Mouse (Mus musculus): ENCODE results near the gene Zfp536. TPM values are rescaled to one million over a fixed set of nuclear protein-coding genes. Genes with fewer than 3 reads are reported as not detected.

Zfp536 gene
- total RNA-seq, 2 experiments from 2014 or later: 32.5 to 37.6 TPM

GRCm38 (mm10) chr7:37695066-37695465 lies 78.4 kb downstream of the Zfp536 start:
- intact Hi-C loops (cut with DNase I): no loop called here
- DNase-seq: no peak

- no peak for DNase-seq
- intact Hi-C loops (cut with DNase I): no loop called here
Observed at GRCm38 (mm10) chr7:37690606-37691005, 82.8 kb downstream of the Zfp536 start.

- intact Hi-C loops (cut with DNase I): no loop called here
- peak; percentile 60 for DNase-seq
Observed at GRCm38 (mm10) chr7:37689561-37690305, 83.7 kb downstream of the Zfp536 start.

GRCm38 (mm10) chr7:37689107-37689511 lies 84.3 kb downstream of the Zfp536 start:
- intact Hi-C loops (cut with DNase I): no loop called here

GRCm38 (mm10) chr7:37686366-37686765 lies 87.1 kb downstream of the Zfp536 start:
- DNase-seq: no peak
- intact Hi-C loops (cut with DNase I): no loop called here

More at GRCm38 (mm10) chr7:37689107-37689511, 84.3 kb downstream of the Zfp536 start:
- DNase-seq: no peak

GRCm38 (mm10) chr7:37685247-37685646 lies 88.2 kb downstream of the Zfp536 start:
- intact Hi-C loops (cut with DNase I): no loop called here
- DNase-seq: peak; percentile 54

- DNase-seq: no peak
- intact Hi-C loops (cut with DNase I): no loop called here
Observed at GRCm38 (mm10) chr7:37681335-37681734, 92.1 kb downstream of the Zfp536 start.

- intact Hi-C loops (cut with DNase I): no loop called here
- peak; percentile 25 for DNase-seq
Observed at GRCm38 (mm10) chr7:37663676-37664365, 109.6 kb downstream of the Zfp536 start.

GRCm38 (mm10) chr7:37648671-37649070 lies 124.8 kb downstream of the Zfp536 start:
- no peak for DNase-seq
- intact Hi-C loops (cut with DNase I): no loop called here

- DNase-seq: no peak
- intact Hi-C loops (cut with DNase I): no loop called here
Observed at GRCm38 (mm10) chr7:37647917-37648615, 125.4 kb downstream of the Zfp536 start.

GRCm38 (mm10) chr7:37639740-37640397 lies 133.6 kb downstream of the Zfp536 start:
- intact Hi-C loops (cut with DNase I): no loop called here
- DNase-seq: no peak

- DNase-seq: no peak
- intact Hi-C loops (cut with DNase I): no loop called here
Observed at GRCm38 (mm10) chr7:37634812-37635211, 138.6 kb downstream of the Zfp536 start.

GRCm38 (mm10) chr7:37630410-37630809 lies 143.0 kb downstream of the Zfp536 start:
- DNase-seq: no peak
- intact Hi-C loops (cut with DNase I): no loop called here

- intact Hi-C loops (cut with DNase I): no loop called here
- DNase-seq: no peak
Observed at GRCm38 (mm10) chr7:37627897-37628510, 145.4 kb downstream of the Zfp536 start.

GRCm38 (mm10) chr7:37625758-37626157 lies 147.7 kb downstream of the Zfp536 start:
- intact Hi-C loops (cut with DNase I): no loop called here
- DNase-seq: peak; percentile 37

GRCm38 (mm10) chr7:37624759-37625340 lies 148.6 kb downstream of the Zfp536 start:
- intact Hi-C loops (cut with DNase I): no loop called here
- DNase-seq: peak; percentile 80

GRCm38 (mm10) chr7:37623903-37624758 lies 149.3 kb downstream of the Zfp536 start:
- DNase-seq: peak; percentile 91
- intact Hi-C loops (cut with DNase I): no loop called here

GRCm38 (mm10) chr7:37619254-37619653 lies 154.2 kb downstream of the Zfp536 start:
- intact Hi-C loops (cut with DNase I): no loop called here
- DNase-seq: no peak

- intact Hi-C loops (cut with DNase I): no loop called here
Observed at GRCm38 (mm10) chr7:37617880-37618279, 155.6 kb downstream of the Zfp536 start.

More at GRCm38 (mm10) chr7:37617880-37618279, 155.6 kb downstream of the Zfp536 start:
- DNase-seq: no peak
